Mouse (Mus musculus) C2C12 (cell line): ENCODE measurements at regions not wholly inside any gene's neighbourhood (a gene's known extent, or its start where the extent isn't known, plus 50 kb on each side); places are given as distances from the start of the nearest gene placed in this dataset.

ENCODE experiments used
- H3K27me3 ChIP-seq: one replicate; pipeline ENCODE4 v1.6.1; 2011; ENCODE audit not compliant: control insufficient read depth, insufficient read depth, insufficient read length
- H3K36me3 ChIP-seq: one replicate; pipeline ENCODE4 v1.6.1; 2011; ENCODE audit not compliant: control insufficient read depth, insufficient read depth
- H3K4me3 ChIP-seq: one replicate; pipeline ENCODE4 v1.5.1; 2011; ENCODE audit warnings: mild to moderate bottlenecking, control low read depth; ENCODE audit not compliant: poor library complexity, insufficient read depth, severe bottlenecking
- H3K79me2 ChIP-seq: one replicate; pipeline ENCODE4 v1.6.1; 2011; ENCODE audit not compliant: control insufficient read depth, insufficient read depth
- H3K79me3 ChIP-seq: one replicate; pipeline ENCODE4 v1.6.1; 2011; ENCODE audit warnings: low read depth, control low read depth
- H3ac ChIP-seq: one replicate; pipeline ENCODE3; 2011; ENCODE audit warnings: low read depth; ENCODE audit not compliant: control insufficient read depth, insufficient read length
- CEBPB ChIP-seq: IDR thresholded peaks from one replicate; pipeline ENCODE4 v1.6.1; 2011; ENCODE audit warnings: low read depth, mild to moderate bottlenecking, control low read depth, moderate library complexity
- CTCF ChIP-seq: IDR thresholded peaks from one replicate; pipeline ENCODE4 v1.5.1; 2011; ENCODE audit not compliant: control insufficient read depth, insufficient read depth, insufficient read length
- FOSL1 ChIP-seq: IDR thresholded peaks from one replicate; pipeline ENCODE4 v1.8.0; 2011; ENCODE audit warnings: mild to moderate bottlenecking, low read length; ENCODE audit not compliant: poor library complexity, insufficient read depth, severe bottlenecking
- MAX ChIP-seq: IDR thresholded peaks from one replicate; pipeline ENCODE4 v1.6.1; 2011; ENCODE audit warnings: mild to moderate bottlenecking, control low read depth
- MYOD1 ChIP-seq: IDR thresholded peaks from one replicate; pipeline ENCODE4 v1.6.1; 2011; ENCODE audit warnings: low read depth; ENCODE audit not compliant: control insufficient read depth, insufficient read length
- MYOG ChIP-seq: IDR thresholded peaks from one replicate; pipeline ENCODE4 v1.6.1; 2011; ENCODE audit not compliant: control insufficient read depth, insufficient read length; ENCODE audit errors: extremely low read depth
- USF1 ChIP-seq: IDR thresholded peaks from one replicate; pipeline ENCODE4 v1.6.1; 2011; ENCODE audit warnings: low read depth, mild to moderate bottlenecking, control low read depth, moderate library complexity

GRCm38 (mm10) chr10:14602681-14603080 lies 57.2 kb upstream of the Adgrg6 start:
- TF ChIP-seq CEBPB (peak; percentile 77), USF1 (no peak), CTCF (no peak), FOSL1 (peak; percentile 41), MYOD1 (peak; percentile 27), MAX (peak; percentile 86)
- Histone ChIP-seq H3K79me2 (no peaks in the 10 kb centered on the region), H3K4me3 (no peak overlapping the region), H3K27me3 (no peaks in the 10 kb centered on the region), H3K79me3 (no peaks in the 10 kb centered on the region), H3ac (no peak overlapping the region), H3K36me3 (no peaks in the 10 kb centered on the region)

DNA sequence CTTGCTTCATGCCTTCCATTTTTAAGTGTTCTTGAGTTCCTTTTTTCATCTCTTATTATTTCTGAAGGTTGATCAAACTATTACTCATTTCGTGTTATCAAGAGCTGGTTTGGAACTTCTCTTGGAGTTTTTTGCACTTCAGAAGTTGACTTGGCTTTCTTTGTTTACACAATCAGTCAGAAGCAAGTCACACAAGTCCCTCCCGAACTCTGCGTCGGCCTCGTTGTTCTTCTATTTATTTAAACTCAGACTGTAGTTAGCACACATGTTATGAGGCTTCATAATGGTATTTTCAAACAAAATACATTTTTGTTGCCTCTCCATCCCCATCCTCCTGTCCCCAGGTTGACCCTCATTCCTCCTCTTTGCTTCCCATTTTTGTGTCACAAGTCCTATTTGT lies 55.6 kb upstream of the Adgrg6 start:
- TF ChIP-seq CTCF (no peak), MYOD1 (no peak), FOSL1 (no peak)
- H3K27me3 ChIP-seq, result no peaks in the 10 kb centered on the region
- no peaks in the 10 kb centered on the region for H3K79me3 ChIP-seq
- H3ac ChIP-seq, result no peak overlapping the region
- H3K4me3 ChIP-seq, result no peak overlapping the region
- no peaks in the 10 kb centered on the region for H3K36me3 ChIP-seq
- H3K79me2 ChIP-seq, result no peaks in the 10 kb centered on the region

DNA sequence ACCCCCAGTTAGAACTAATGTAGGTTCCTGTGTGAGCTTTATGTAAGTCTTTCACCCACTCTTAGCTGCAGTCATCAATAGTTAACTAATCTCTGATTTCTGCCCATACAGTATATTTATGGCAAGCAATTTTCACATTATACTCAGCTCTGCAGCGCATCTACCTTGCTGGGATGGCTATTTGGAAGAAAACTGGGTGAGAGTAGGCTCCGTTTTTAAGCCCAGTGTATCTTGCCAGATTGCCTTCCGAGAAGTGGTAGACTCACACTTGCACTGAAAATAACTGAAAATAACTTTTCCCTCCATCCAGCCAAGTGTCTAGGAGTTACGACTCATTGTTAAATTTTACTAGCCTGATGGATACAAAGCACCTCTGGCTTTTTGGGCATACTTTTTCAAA lies 54.6 kb upstream of the Adgrg6 start:
- Histone ChIP-seq H3K79me2 (no peaks in the 10 kb centered on the region), H3K27me3 (no peaks in the 10 kb centered on the region), H3K36me3 (no peaks in the 10 kb centered on the region), H3K4me3 (no peak overlapping the region), H3K79me3 (no peaks in the 10 kb centered on the region), H3ac (no peak overlapping the region)
- TF ChIP-seq MAX (no peak), CEBPB (no peak), FOSL1 (no peak), MYOG (no peak), CTCF (no peak), USF1 (no peak)
